Mouse (Mus musculus): Measurements from ENCODE around the gene Ncoa4. TPM values are rescaled to one million over a fixed set of nuclear protein-coding genes. Genes with fewer than 3 reads are reported as not detected.
A peak's percentile ranks its signal among the peaks of the same experiment; 100 is the strongest.

The Ncoa4 gene
- total and polyA plus RNA-seq, 3 experiments: 54.5 to 64.6 (median 57.9) TPM

- 0 out of 2 replicates have a peak, but pooled peaks have one; percentile 17 for TF ChIP-seq CHD1 (IDR thresholded peaks at IDR 0.05; ENCODE audit: low read depth, low read length)
- TF ChIP-seq GATA1 (IDR thresholded peaks at IDR 0.05; ENCODE audit: low read depth, low read length): no peak
- 0 out of 2 replicates have a peak, but pooled peaks have one; percentile 16 for TF ChIP-seq MAZ (IDR thresholded peaks at IDR 0.05; ENCODE audit: low read depth, low read length)
- TF ChIP-seq E2F4 (IDR thresholded peaks at IDR 0.05; ENCODE audit: borderline replicate concordance, low read depth, low read length): 0 out of 2 replicates have a peak, but pooled peaks have one; percentile 39
- no peak for TF ChIP-seq ETS1 (IDR thresholded peaks at IDR 0.05; ENCODE audit: low read depth, low read length)
Measured at GRCm38 (mm10) chr14:32201354-32201753, 41.7 kb downstream of the Ncoa4 start (continued).

DNA sequence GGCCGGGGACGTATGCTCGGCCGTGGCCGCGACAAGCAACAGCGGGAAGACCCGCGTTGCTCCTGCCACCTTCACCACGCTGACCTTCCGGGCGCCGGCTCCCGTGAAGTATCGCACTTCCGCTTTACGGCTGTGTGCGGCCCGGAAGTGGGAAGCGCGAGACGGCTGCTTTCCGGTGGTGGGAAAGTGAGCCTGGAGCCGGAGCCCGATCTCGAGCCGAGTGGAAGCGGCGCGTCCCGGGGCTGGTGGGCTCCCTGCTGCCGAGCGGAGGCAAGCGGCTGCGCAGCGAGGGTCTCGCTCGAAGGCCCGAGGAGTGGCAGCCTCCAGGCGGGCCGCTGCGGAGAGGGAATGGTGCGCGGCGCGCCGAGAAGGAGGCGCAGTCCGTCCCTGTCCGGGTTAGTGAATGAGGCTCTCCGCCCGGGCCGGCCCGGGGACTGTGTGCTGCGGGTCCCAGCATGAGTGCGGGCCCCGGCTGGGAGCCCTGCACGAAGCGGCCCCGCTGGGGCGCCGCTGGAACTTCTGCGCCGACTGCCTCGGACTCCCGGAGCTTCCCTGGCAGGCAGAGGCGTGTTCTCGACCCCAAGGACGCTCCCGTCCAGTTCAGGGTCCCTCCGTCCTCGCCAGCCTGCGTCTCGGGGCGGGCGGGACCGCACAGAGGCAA is 42.3 kb downstream of the Ncoa4 start, which contains the start of the genes Timm23 and Parg:
TSS of gene Timm23 (minus strand) at position 108 of the 661 bp plus-strand sequence.
TSS of gene Parg (plus strand) at position 159 of the 661 bp plus-strand sequence.
- H3K36me3 ChIP-seq (ENCODE audit: control insufficient read depth in 1 of 2, insufficient read depth in 2 of 2, low read length in 2 of 2): peaks cover 22 to 41% of the 10 kb centered on the region in 2 experiments
- H3K4me3 ChIP-seq (ENCODE audit: control insufficient read depth in 1 of 2, insufficient read depth in 1 of 2, low read depth in 2 of 2, low read length in 2 of 2): peak within 1 kb of the TSS; percentile 98 to 100
- TF ChIP-seq MAX (IDR thresholded peaks at IDR 0.05; ENCODE audit: low read length) (peak; percentile 59), NELFE (IDR thresholded peaks at IDR 0.05; ENCODE audit: low read depth, low read length) (peak; percentile 67), HCFC1 (IDR thresholded peaks at IDR 0.05; ENCODE audit: low read depth, low read length) (peak; percentile 90), ETS1 (IDR thresholded peaks at IDR 0.05; ENCODE audit: low read depth, low read length) (no peak), POLR2A (IDR thresholded peaks at IDR 0.05; ENCODE audit: control insufficient read depth in 1 of 2, insufficient read depth in 1 of 2, low read depth in 1 of 2, low read length in 2 of 2, poor library complexity in 1 of 2) (peak; percentile 67 to 79; a peak in 3 of 4 replicates), TCF12 (IDR thresholded peaks at IDR 0.05; ENCODE audit: low read depth, low read length) (no peak; the same call in 1 of the 2 replicates), CHD2 (IDR thresholded peaks at IDR 0.05; ENCODE audit: low read length) (no peak), UBTF (IDR thresholded peaks at IDR 0.05; ENCODE audit: borderline replicate concordance, insufficient read depth, low read depth, low read length) (no peak), CHD1 (IDR thresholded peaks at IDR 0.05; ENCODE audit: low read depth, low read length) (0 out of 2 replicates have a peak, but pooled peaks have one; percentile 40), MXI1 (IDR thresholded peaks at IDR 0.05; ENCODE audit: low read depth, low read length) (peak; percentile 88), KAT2A (conservative IDR thresholded peaks at IDR 0.05; ENCODE audit: low read depth, low read length) (peak; percentile 73; the same call in 1 of the 2 replicates), MEF2A (IDR thresholded peaks at IDR 0.05; ENCODE audit: extremely low read depth, insufficient replicate concordance, low read depth, low read length, poor library complexity, severe bottlenecking) (no peak), BHLHE40 (IDR thresholded peaks at IDR 0.05; ENCODE audit: borderline replicate concordance, low read depth, low read length) (no peak), POLR2AphosphoS2 (IDR thresholded peaks at IDR 0.05; ENCODE audit: low read length) (0 out of 2 replicates have a peak, but pooled peaks have one; percentile 55), SIN3A (IDR thresholded peaks at IDR 0.05; ENCODE audit: low read length) (peak; percentile 88), ELF1 (IDR thresholded peaks at IDR 0.05; ENCODE audit: low read depth, low read length) (peak; percentile 93), TBP (IDR thresholded peaks at IDR 0.05; ENCODE audit: low read depth, low read length) (peak; percentile 47; the same call in 1 of the 2 replicates), NRF1 (IDR thresholded peaks at IDR 0.05; ENCODE audit: insufficient read depth, low read depth, low read length, poor library complexity, severe bottlenecking) (no peak), MYB (IDR thresholded peaks at IDR 0.05; ENCODE audit: low read depth, low read length) (no peak), RAD21 (IDR thresholded peaks at IDR 0.05; ENCODE audit: low read depth, low read length) (no peak), SMC3 (IDR thresholded peaks at IDR 0.05; ENCODE audit: low read depth, low read length) (no peak), ZKSCAN1 (IDR thresholded peaks at IDR 0.05; ENCODE audit: low read depth, low read length) (no peak), ZC3H11A (IDR thresholded peaks at IDR 0.05; ENCODE audit: low read depth, low read length) (no peak), JUND (IDR thresholded peaks at IDR 0.05; ENCODE audit: low read depth, low read length) (no peak)
- DNase-seq (ENCODE audit: low read depth, low spot score): peak; percentile 93
- H3K9me3 ChIP-seq (replicated peaks; ENCODE audit: insufficient read depth, low read length): no peaks in the 10 kb centered on the region
- H3K9ac ChIP-seq (ENCODE audit: control insufficient read depth, low read depth, low read length, poor library complexity, severe bottlenecking): peak within 1 kb of the TSS; percentile 100
- H3K4me1 ChIP-seq (ENCODE audit: control insufficient read depth in 1 of 2, insufficient read depth in 2 of 2, low read length in 2 of 2): peaks cover 8 to 17% of the 10 kb centered on the region in 2 experiments
- peak within 1 kb of the TSS; percentile 87 for H3K27ac ChIP-seq (ENCODE audit: control insufficient read depth, low read depth, low read length)
- no peaks in the 10 kb centered on the region for H3K27me3 ChIP-seq (ENCODE audit: control insufficient read depth in 1 of 2, insufficient read depth in 2 of 2, low read length in 2 of 2)
- peaks cover 64% of the 10 kb centered on the region for H3K79me2 ChIP-seq (ENCODE audit: control insufficient read depth, insufficient read depth, low read length, poor library complexity)

Data from MEL (cell line).